Mouse (Mus musculus): ENCODE data around the gene Pex12. TPM values are rescaled to one million over a fixed set of nuclear protein-coding genes. Genes with fewer than 3 reads are reported as not detected.
"Not testable (repeated sequence)": the region's sequence is repeated elsewhere in the genome, so short reads cannot be mapped to it uniquely, and the experiment has no call there.

Gene Pex12
- polyA plus RNA-seq, 1 experiment from 2014 or later, result 10.5 TPM

GRCm38 (mm10) chr11:83276251-83276650 lies 26.1 kb downstream of the Pex12 start:
- no peaks in the 10 kb centered on the region for H3K9me3 ChIP-seq (replicated peaks; ENCODE audit: control insufficient read depth, low read length)
- no peak for ATAC-seq (replicated peaks; ENCODE audit: extremely low read depth, insufficient read depth, low FRiP score)
- no peak overlapping the region for H3K9ac ChIP-seq (ENCODE audit: low read length)
- H3K4me3 ChIP-seq (ENCODE audit: low read length), result no peak overlapping the region
- H3K27ac ChIP-seq (ENCODE audit: low read length), result no peak overlapping the region
- no peak overlapping the region for H3K4me2 ChIP-seq (ENCODE audit: low read depth, low read length)
- no peaks in the 10 kb centered on the region for H3K36me3 ChIP-seq (ENCODE audit: control insufficient read depth, insufficient read depth)
- no peaks in the 10 kb centered on the region for H3K27me3 ChIP-seq (ENCODE audit: control insufficient read depth, insufficient read depth, low read length)
- H3K4me1 ChIP-seq (ENCODE audit: control insufficient read depth, insufficient read depth, low read length), result no peaks in the 10 kb centered on the region
- WGBS, result 48% methylated on average over 7 of the region's 7 CpGs

GRCm38 (mm10) chr11:83271951-83272843 lies 30.2 kb downstream of the Pex12 start:
- Histone ChIP-seq H3K4me1 (ENCODE audit: control insufficient read depth, insufficient read depth, low read length) (no peaks in the 10 kb centered on the region), H3K4me2 (ENCODE audit: low read depth, low read length) (peak overlapping the region; percentile 73), H3K27me3 (ENCODE audit: control insufficient read depth, insufficient read depth, low read length) (no peaks in the 10 kb centered on the region), H3K27ac (ENCODE audit: low read length) (peak overlapping the region; percentile 85), H3K4me3 (ENCODE audit: low read length) (no peak overlapping the region), H3K9me3 (replicated peaks; ENCODE audit: control insufficient read depth, low read length) (no peaks in the 10 kb centered on the region), H3K36me3 (ENCODE audit: control insufficient read depth, insufficient read depth) (no peaks in the 10 kb centered on the region), H3K9ac (ENCODE audit: low read length) (no peak overlapping the region)
- 17% methylated on average over 2 of the region's 2 CpGs for WGBS
- peak; percentile 54; the same call in 1 of the 2 replicates for ATAC-seq (replicated peaks; ENCODE audit: extremely low read depth, insufficient read depth, low FRiP score)

GRCm38 (mm10) chr11:83271151-83271950 lies 31.0 kb downstream of the Pex12 start:
- Histone ChIP-seq H3K36me3 (ENCODE audit: control insufficient read depth, insufficient read depth) (no peaks in the 10 kb centered on the region), H3K4me3 (ENCODE audit: low read length) (peak overlapping the region; percentile 61), H3K9me3 (replicated peaks; ENCODE audit: control insufficient read depth, low read length) (no peaks in the 10 kb centered on the region), H3K4me1 (ENCODE audit: control insufficient read depth, insufficient read depth, low read length) (no peaks in the 10 kb centered on the region), H3K27me3 (ENCODE audit: control insufficient read depth, insufficient read depth, low read length) (no peaks in the 10 kb centered on the region), H3K27ac (ENCODE audit: low read length) (peak overlapping the region; percentile 85), H3K4me2 (ENCODE audit: low read depth, low read length) (peak overlapping the region; percentile 73), H3K9ac (ENCODE audit: low read length) (peak overlapping the region; percentile 75)
- peak; percentile 84 for ATAC-seq (replicated peaks; ENCODE audit: extremely low read depth, insufficient read depth, low FRiP score)
- under 1% methylated on average over 26 of the region's 26 CpGs for WGBS

GRCm38 (mm10) chr11:83270842-83271150 lies 31.6 kb downstream of the Pex12 start:
- peak; percentile 34 for ATAC-seq (replicated peaks; ENCODE audit: extremely low read depth, insufficient read depth, low FRiP score)
- Histone ChIP-seq H3K4me1 (ENCODE audit: control insufficient read depth, insufficient read depth, low read length) (no peaks in the 10 kb centered on the region), H3K9me3 (replicated peaks; ENCODE audit: control insufficient read depth, low read length) (no peaks in the 10 kb centered on the region), H3K27ac (ENCODE audit: low read length) (peak overlapping the region; percentile 85), H3K27me3 (ENCODE audit: control insufficient read depth, insufficient read depth, low read length) (no peaks in the 10 kb centered on the region), H3K4me2 (ENCODE audit: low read depth, low read length) (peak overlapping the region; percentile 73), H3K9ac (ENCODE audit: low read length) (peak overlapping the region; percentile 75), H3K36me3 (ENCODE audit: control insufficient read depth, insufficient read depth) (no peaks in the 10 kb centered on the region), H3K4me3 (ENCODE audit: low read length) (peak overlapping the region; percentile 61)
- WGBS, result 1% methylated on average over 6 of the region's 6 CpGs

- H3K4me3 ChIP-seq (ENCODE audit: low read length), result no peak overlapping the region
- no peaks in the 10 kb centered on the region for H3K9me3 ChIP-seq (replicated peaks; ENCODE audit: control insufficient read depth, low read length)
- peak; percentile 69; the same call in 1 of the 2 replicates for ATAC-seq (replicated peaks; ENCODE audit: extremely low read depth, insufficient read depth, low FRiP score)
- 50% methylated on average over 3 of the region's 3 CpGs for WGBS
- H3K27ac ChIP-seq (ENCODE audit: low read length), result no peak overlapping the region; the same call in 1 of the 2 replicates
- no peak overlapping the region for H3K9ac ChIP-seq (ENCODE audit: low read length)
- H3K27me3 ChIP-seq (ENCODE audit: control insufficient read depth, insufficient read depth, low read length), result no peaks in the 10 kb centered on the region
- no peak overlapping the region for H3K4me2 ChIP-seq (ENCODE audit: low read depth, low read length)
- no peaks in the 10 kb centered on the region for H3K36me3 ChIP-seq (ENCODE audit: control insufficient read depth, insufficient read depth)
- H3K4me1 ChIP-seq (ENCODE audit: control insufficient read depth, insufficient read depth, low read length), result no peaks in the 10 kb centered on the region
These were observed 39.2 kb downstream of the Pex12 start for GRCm38 (mm10) chr11:83263146-83263545.

- no peaks in the 10 kb centered on the region for H3K36me3 ChIP-seq (ENCODE audit: control insufficient read depth, insufficient read depth)
- 93% methylated on average over 1 of the region's 1 CpGs for WGBS
- no peaks in the 10 kb centered on the region for H3K4me1 ChIP-seq (ENCODE audit: control insufficient read depth, insufficient read depth, low read length)
- ATAC-seq (replicated peaks; ENCODE audit: extremely low read depth, insufficient read depth, low FRiP score), result 0 out of 2 replicates have a peak, but pooled peaks have one; percentile 18
- no peak overlapping the region; the same call in 1 of the 2 replicates for H3K27ac ChIP-seq (ENCODE audit: low read length)
- no peaks in the 10 kb centered on the region for H3K27me3 ChIP-seq (ENCODE audit: control insufficient read depth, insufficient read depth, low read length)
- no peak overlapping the region for H3K4me2 ChIP-seq (ENCODE audit: low read depth, low read length)
- H3K4me3 ChIP-seq (ENCODE audit: low read length), result no peak overlapping the region
- no peaks in the 10 kb centered on the region for H3K9me3 ChIP-seq (replicated peaks; ENCODE audit: control insufficient read depth, low read length)
- H3K9ac ChIP-seq (ENCODE audit: low read length), result no peak overlapping the region
These were observed 39.7 kb downstream of the Pex12 start for GRCm38 (mm10) chr11:83262673-83263072.

- not testable (repeated sequence) for H3K4me3 ChIP-seq (ENCODE audit: low read length); H3K4me2 ChIP-seq (ENCODE audit: low read depth, low read length); H3K27me3 ChIP-seq (ENCODE audit: control insufficient read depth, insufficient read depth, low read length); H3K36me3 ChIP-seq (ENCODE audit: control insufficient read depth, insufficient read depth); H3K9me3 ChIP-seq (replicated peaks; ENCODE audit: control insufficient read depth, low read length); H3K4me1 ChIP-seq (ENCODE audit: control insufficient read depth, insufficient read depth, low read length); H3K9ac ChIP-seq (ENCODE audit: low read length); H3K27ac ChIP-seq (ENCODE audit: low read length); ATAC-seq (replicated peaks; ENCODE audit: extremely low read depth, insufficient read depth, low FRiP score)
- 21% methylated on average over 5 of the region's 5 CpGs for WGBS
These were observed 45.2 kb downstream of the Pex12 start for GRCm38 (mm10) chr11:83257211-83257610.
